Mouse (Mus musculus): ENCODE data around the gene Hist1h2ab.

GRCm38 (mm10) chr13:23740910-23741309 is 10.0 kb upstream of the Hist1h2ab start:
- TF ChIP-seq CTCF (IDR thresholded peaks at IDR 0.05; ENCODE audit: borderline replicate concordance, insufficient read depth, low read depth, low read length) (no peak), POLR2A (IDR thresholded peaks at IDR 0.05; ENCODE audit: borderline replicate concordance, insufficient read depth, low read length) (no peak)

Data from cerebellum, adult 2 months (tissue).